Mouse (Mus musculus): ENCODE data around the gene Pde8a.

- TF ChIP-seq CTCF (IDR thresholded peaks at IDR 0.05) (no peak), EP300 (IDR thresholded peaks at IDR 0.05) (no peak)
These were observed 33.9 kb upstream of the Pde8a start for GRCm38 (mm10) chr7:81179494-81179893.

Measured in lung, postnatal 0 days (tissue).